Mouse (Mus musculus) kidney, embryonic 15.5 days (tissue): ENCODE measurements around the gene B4galt5. TPM values are rescaled to one million over a fixed set of nuclear protein-coding genes. Genes with fewer than 3 reads are reported as not detected.

Experiments used
- ATAC-seq: fragments of 200-750 bp; cut with Nextera tagmentation; replicated peaks from 2 replicates; pipeline ENCODE4 v1.8.0; 2017; ENCODE audit warnings: moderate TSS enrichment; ENCODE audit not compliant: low FRiP score
- H3K27ac ChIP-seq: fragments of 300-500 bp; sonication (generic); 2 replicates; pipeline ENCODE4 v1.5.1; 2015; ENCODE audit warnings: mild to moderate bottlenecking, inconsistent platforms
- H3K27me3 ChIP-seq: fragments of 300-500 bp; sonication (generic); 2 replicates; pipeline ENCODE4 v1.6.1; 2015; ENCODE audit warnings: inconsistent platforms
- H3K36me3 ChIP-seq: fragments of 300-500 bp; sonication (generic); 2 replicates; pipeline ENCODE4 v1.6.1; 2015; ENCODE audit warnings: inconsistent platforms
- H3K4me1 ChIP-seq: fragments of 300-500 bp; sonication (generic); 2 replicates; pipeline ENCODE4 v1.6.1; 2015; ENCODE audit warnings: inconsistent platforms
- H3K4me2 ChIP-seq: fragments of 300-500 bp; sonication (generic); 2 replicates; pipeline ENCODE4 v1.6.1; 2015; ENCODE audit warnings: moderate library complexity, mild to moderate bottlenecking, inconsistent platforms
- H3K4me3 ChIP-seq: fragments of 300-500 bp; sonication (generic); replicated peaks from 2 replicates; pipeline ENCODE4 v1.5.1; 2015; ENCODE audit warnings: mild to moderate bottlenecking, inconsistent platforms
- H3K9ac ChIP-seq: fragments of 300-500 bp; sonication (generic); 2 replicates; pipeline ENCODE4 v1.6.1; 2015; ENCODE audit warnings: mild to moderate bottlenecking, inconsistent platforms
- H3K9me3 ChIP-seq: fragments of 300-500 bp; sonication (generic); replicated peaks from 2 replicates; pipeline ENCODE4 v1.6.1; 2016; ENCODE audit warnings: inconsistent platforms
- WGBS: fragments of 180-500 bp; shearing (Covaris S2); methylation state at CpG from one replicate; pipeline ENCODE4 v1.1.7; 2015; ENCODE audit warnings: mixed read lengths; 5-methylcytosine and 5-hydroxymethylcytosine counted together
- polyA plus RNA-seq: library from polyadenylated mRNA; unstranded; fragments of >200 nt; fragmentation: Nextera tagmentation; extraction: Ambion mirVana; gene quantifications from 2 replicates; pipeline ENCODE4 v1.2.1, GENCODE M21; 2015

The B4galt5 gene
- polyA plus RNA-seq, 1 experiment from 2014 or later = 9.6 TPM

DNA sequence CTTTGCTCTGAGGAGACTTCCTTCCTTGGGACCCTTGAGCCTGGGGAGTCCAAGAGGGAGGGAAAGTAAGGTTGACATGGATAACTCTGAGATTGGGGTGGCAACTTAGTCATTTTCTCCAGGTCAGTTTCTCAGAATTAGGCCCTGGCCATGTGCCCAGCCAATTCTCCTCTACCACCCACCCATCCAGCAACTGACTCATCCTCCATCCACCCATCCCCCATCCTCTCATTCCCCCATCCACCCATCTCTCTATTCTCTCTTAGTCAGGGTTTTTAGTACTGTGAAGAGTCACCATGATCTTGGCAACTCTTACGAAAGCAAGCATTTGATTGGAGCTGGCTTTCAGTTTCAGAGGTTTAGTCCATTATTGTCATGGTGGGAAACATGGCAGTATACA lies 80.3 kb downstream of the B4galt5 start:
- H3K9ac ChIP-seq = no peak overlapping the region
- H3K9me3 ChIP-seq = no peaks in the 10 kb centered on the region
- H3K4me3 ChIP-seq = no peak overlapping the region
- 91% methylated on average over 1 of the region's 1 CpGs for WGBS
- H3K27me3 ChIP-seq = no peaks in the 10 kb centered on the region
- H3K27ac ChIP-seq = no peak overlapping the region
- ATAC-seq = no peak
- no peaks in the 10 kb centered on the region for H3K4me1 ChIP-seq
- H3K4me2 ChIP-seq = no peak overlapping the region
- H3K36me3 ChIP-seq = no peaks in the 10 kb centered on the region

DNA sequence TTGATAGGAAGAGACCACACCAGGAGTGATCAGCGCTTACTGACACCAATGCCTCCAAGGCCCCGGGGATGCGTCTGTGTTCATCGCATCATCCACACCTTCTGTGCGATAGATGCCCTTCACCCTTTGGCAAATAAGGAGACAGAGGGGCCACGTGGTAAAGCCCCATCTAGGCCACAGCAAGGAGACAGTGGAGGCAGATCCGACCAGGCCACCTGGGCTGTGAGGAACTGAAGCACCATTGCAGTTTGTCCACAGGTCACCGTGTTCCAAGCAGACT lies 80.6 kb downstream of the B4galt5 start:
- no peak overlapping the region for H3K4me3 ChIP-seq
- no peak overlapping the region for H3K4me2 ChIP-seq
- H3K9me3 ChIP-seq = no peaks in the 10 kb centered on the region
- 91% methylated on average over 8 of the region's 8 CpGs for WGBS
- no peaks in the 10 kb centered on the region for H3K4me1 ChIP-seq
- H3K36me3 ChIP-seq = no peaks in the 10 kb centered on the region
- H3K27me3 ChIP-seq = no peaks in the 10 kb centered on the region
- no peak overlapping the region for H3K9ac ChIP-seq
- H3K27ac ChIP-seq = no peak overlapping the region
- no peak for ATAC-seq

DNA sequence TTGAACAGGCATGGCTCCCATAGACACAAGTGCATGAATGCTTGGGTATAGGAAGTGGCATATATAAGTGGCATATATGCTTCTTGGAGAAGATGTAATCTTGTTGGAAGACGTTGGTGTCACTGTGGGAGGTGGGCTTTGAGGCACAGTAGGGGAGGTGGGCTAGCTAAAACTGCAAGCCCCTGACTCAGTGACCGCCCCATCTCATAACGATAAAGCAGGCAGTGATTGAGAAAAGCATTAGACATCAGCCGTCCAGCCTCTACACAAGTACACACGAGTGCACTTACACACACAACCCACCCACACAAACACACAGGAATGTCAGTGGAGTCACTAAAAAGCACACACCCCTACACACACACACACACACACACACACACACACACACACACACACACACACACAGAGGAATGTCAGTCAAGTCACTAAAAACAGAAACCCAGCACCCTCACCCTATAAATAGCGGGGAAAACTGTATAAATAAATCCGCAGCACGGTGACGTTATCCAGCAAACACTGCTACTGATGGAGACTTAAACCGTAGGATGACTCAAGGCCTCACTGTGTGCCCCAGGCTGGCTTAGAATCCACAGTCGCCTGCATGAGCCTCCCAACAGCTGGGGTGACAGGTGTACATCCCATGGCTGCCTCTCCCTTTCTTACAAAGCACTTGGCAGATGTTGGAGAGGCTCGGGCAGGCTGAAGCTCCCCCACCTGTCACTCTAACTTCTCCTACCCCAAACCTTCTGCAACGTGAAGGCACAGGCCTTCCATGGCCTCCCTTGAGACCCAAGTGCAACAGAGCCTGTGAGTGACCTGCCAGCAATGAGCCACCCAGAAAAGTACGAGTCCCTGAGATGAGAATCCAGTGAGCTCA lies 81.2 kb downstream of the B4galt5 start:
- no peak for ATAC-seq
- H3K4me2 ChIP-seq = no peak overlapping the region
- H3K27ac ChIP-seq = no peak overlapping the region
- H3K9me3 ChIP-seq = no peaks in the 10 kb centered on the region
- no peak overlapping the region for H3K4me3 ChIP-seq
- WGBS = 79% methylated on average over 14 of the region's 14 CpGs
- H3K4me1 ChIP-seq = no peaks in the 10 kb centered on the region
- H3K36me3 ChIP-seq = no peaks in the 10 kb centered on the region
- no peaks in the 10 kb centered on the region for H3K27me3 ChIP-seq
- no peak overlapping the region for H3K9ac ChIP-seq

DNA sequence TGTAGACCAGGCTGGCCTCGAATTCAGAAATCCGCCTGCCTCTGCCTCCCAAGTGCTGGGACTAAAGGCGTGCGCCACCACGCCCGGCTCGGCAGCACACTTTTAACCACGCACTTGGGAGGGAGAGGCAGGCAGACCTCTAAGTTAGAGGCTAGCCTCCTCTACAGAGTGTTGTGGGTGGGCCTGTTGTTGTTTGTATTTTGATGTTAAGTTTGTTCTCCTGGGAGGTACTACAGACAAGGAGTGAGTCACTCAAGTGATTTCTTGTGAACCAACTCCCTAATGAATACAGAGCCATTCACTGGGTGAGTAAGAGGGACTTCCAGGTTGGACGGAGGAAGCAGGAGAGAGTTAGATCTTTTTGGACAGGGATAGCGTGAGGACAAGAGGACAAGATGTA lies 82.8 kb downstream of the B4galt5 start:
- Histone ChIP-seq H3K4me2 (no peak overlapping the region), H3K27ac (no peak overlapping the region), H3K9me3 (no peaks in the 10 kb centered on the region), H3K4me3 (no peak overlapping the region), H3K27me3 (no peaks in the 10 kb centered on the region), H3K4me1 (0 out of 2 replicates have a peak, but pooled peaks cover 4% of the 10 kb centered on the region), H3K9ac (no peak overlapping the region), H3K36me3 (no peaks in the 10 kb centered on the region)
- no peak for ATAC-seq
- 95% methylated on average over 10 of the region's 10 CpGs for WGBS

DNA sequence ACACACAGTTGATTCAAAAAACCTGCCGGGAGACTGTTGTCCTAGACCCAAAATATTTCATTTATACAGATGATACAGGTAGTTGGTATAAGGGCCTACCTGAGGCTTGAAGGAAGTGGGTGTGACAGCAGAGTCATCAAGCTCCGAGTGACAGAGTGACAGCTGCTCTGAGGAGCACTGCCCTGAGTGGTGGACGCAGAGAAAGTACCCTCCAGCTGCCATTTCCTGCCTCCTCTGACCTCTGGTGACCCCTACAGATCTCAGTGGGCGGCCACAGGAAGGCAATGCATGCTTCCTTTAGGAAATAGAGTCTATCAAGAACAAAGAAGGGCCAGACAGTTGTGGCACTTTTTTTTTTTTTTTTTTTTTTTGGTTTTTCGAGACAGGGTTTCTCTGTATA lies 83.2 kb downstream of the B4galt5 start:
- no peaks in the 10 kb centered on the region for H3K27me3 ChIP-seq
- H3K27ac ChIP-seq = no peak overlapping the region
- no peak for ATAC-seq
- no peaks in the 10 kb centered on the region for H3K36me3 ChIP-seq
- H3K4me1 ChIP-seq = 0 out of 2 replicates have a peak, but pooled peaks cover 7% of the 10 kb centered on the region
- no peak overlapping the region for H3K4me3 ChIP-seq
- no peak overlapping the region for H3K4me2 ChIP-seq
- H3K9ac ChIP-seq = no peak overlapping the region
- 52% methylated on average over 4 of the region's 5 CpGs for WGBS
- H3K9me3 ChIP-seq = no peaks in the 10 kb centered on the region

DNA sequence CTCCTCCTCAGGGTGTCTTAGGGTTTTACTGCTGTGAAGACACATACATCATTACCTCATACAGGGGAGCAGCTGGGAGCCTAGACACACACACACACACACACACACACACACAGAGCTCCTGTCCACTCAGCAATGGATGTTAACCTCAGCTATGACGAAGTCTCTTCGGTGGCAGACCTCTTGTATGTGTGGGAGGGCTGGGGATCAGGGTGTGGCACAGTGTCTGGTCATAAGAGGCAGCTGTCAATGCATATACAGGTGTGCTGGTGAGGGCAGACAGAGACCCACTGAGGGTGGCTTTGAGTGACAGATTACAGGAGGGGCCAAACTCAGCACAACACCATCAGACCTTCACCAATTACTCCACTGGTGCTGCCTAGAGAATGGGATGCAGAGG lies 84.0 kb downstream of the B4galt5 start:
- Histone ChIP-seq H3K36me3 (no peaks in the 10 kb centered on the region), H3K4me1 (0 out of 2 replicates have a peak, but pooled peaks cover 7% of the 10 kb centered on the region), H3K9me3 (no peaks in the 10 kb centered on the region), H3K27ac (no peak overlapping the region), H3K9ac (no peak overlapping the region), H3K4me3 (no peak overlapping the region), H3K27me3 (no peaks in the 10 kb centered on the region), H3K4me2 (no peak overlapping the region)
- 90% methylated on average over 2 of the region's 2 CpGs for WGBS
- ATAC-seq = no peak

DNA sequence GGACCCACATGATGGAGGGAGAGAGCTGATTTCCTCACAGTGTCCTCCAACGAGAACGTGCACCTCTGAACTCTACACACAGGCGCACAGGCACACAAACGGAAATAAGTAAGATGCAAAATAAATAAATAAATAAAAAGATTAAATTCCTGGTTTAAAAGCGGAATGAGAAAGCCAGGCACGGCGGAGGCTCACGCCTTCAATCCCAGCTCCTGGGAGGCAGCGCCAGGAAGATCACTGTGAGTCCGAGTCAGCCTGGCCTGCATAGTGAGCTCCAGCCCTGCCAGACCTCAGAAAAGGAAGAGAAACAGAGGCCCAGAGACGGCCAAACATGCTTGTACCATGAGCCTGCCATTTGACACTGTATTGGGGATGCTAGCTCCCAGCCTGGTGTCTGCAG lies 85.1 kb downstream of the B4galt5 start:
- H3K9me3 ChIP-seq = no peaks in the 10 kb centered on the region
- 0 out of 2 replicates have a peak, but pooled peaks cover 7% of the 10 kb centered on the region for H3K4me1 ChIP-seq
- WGBS = 87% methylated on average over 11 of the region's 11 CpGs
- no peak overlapping the region for H3K27ac ChIP-seq
- H3K4me2 ChIP-seq = no peak overlapping the region
- no peak overlapping the region for H3K4me3 ChIP-seq
- H3K9ac ChIP-seq = no peak overlapping the region
- no peak for ATAC-seq
- H3K36me3 ChIP-seq = no peaks in the 10 kb centered on the region
- H3K27me3 ChIP-seq = no peaks in the 10 kb centered on the region

DNA sequence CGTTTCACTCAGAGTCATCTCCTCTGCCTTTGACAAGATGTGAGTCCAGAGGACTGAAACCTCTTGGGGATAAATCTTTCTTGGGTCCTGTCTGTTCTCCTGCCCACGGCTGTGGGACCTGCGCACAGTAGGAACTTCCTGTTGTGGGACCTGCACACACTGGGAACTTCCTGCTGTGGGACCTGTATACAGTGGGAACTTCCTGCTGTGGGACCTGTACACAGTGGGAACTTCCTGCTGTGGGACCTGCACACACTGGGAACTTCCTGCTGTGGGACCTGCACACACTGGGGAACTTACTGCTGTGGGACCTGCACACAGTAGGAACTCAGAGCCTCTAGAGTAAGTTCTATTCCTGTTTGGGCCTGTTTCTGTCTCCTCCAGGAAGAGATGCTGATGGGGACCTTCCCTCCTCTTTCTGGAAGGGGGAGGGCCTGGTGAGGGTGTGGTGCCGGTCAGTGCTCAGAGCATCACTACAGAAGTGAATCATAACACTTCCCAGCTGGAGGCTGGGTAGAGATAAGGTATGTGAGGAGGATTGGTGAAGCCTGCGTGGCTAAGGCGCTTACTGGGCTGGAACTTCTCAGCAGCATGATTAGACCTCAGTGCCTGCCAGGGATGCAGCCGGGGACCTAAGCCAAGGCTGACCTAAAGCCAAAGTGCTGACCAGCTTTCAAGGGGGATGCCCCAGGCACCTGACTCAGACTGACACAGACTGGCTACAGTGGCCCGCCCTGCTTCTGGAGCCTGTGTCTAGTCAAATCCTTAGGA lies 85.8 kb downstream of the B4galt5 start:
- no peaks in the 10 kb centered on the region for H3K36me3 ChIP-seq
- no peak overlapping the region for H3K9ac ChIP-seq
- H3K4me1 ChIP-seq = 0 out of 2 replicates have a peak, but pooled peaks cover 7% of the 10 kb centered on the region
- H3K4me2 ChIP-seq = no peak overlapping the region
- no peaks in the 10 kb centered on the region for H3K9me3 ChIP-seq
- H3K27me3 ChIP-seq = no peaks in the 10 kb centered on the region
- no peak for ATAC-seq
- H3K4me3 ChIP-seq = no peak overlapping the region
- 82% methylated on average over 8 of the region's 8 CpGs for WGBS
- no peak overlapping the region for H3K27ac ChIP-seq

DNA sequence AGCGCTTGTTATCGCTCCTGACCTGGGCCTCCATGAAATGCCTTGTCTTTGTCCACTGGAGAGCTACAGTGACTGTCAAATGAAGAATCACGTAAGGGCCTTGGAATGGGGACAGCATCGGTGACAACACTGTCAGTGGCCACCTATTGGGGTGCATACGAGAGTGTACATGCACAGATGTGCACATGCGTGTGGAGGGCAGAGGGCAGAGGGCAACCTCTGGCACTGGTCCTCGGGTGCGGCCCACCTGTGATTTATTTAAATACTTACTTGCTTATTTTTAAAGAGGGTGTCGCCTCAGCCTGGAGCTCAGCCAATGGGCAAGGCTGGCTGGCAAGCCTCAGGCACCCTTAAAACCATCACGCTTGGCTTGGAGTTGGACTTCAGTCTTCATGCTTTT lies 86.5 kb downstream of the B4galt5 start:
- Histone ChIP-seq H3K9me3 (no peaks in the 10 kb centered on the region), H3K27me3 (no peaks in the 10 kb centered on the region), H3K9ac (no peak overlapping the region), H3K4me3 (no peak overlapping the region), H3K4me1 (0 out of 2 replicates have a peak, but pooled peaks cover 7% of the 10 kb centered on the region), H3K36me3 (no peaks in the 10 kb centered on the region), H3K4me2 (no peak overlapping the region), H3K27ac (no peak overlapping the region)
- 87% methylated on average over 10 of the region's 10 CpGs for WGBS
- ATAC-seq = no peak

DNA sequence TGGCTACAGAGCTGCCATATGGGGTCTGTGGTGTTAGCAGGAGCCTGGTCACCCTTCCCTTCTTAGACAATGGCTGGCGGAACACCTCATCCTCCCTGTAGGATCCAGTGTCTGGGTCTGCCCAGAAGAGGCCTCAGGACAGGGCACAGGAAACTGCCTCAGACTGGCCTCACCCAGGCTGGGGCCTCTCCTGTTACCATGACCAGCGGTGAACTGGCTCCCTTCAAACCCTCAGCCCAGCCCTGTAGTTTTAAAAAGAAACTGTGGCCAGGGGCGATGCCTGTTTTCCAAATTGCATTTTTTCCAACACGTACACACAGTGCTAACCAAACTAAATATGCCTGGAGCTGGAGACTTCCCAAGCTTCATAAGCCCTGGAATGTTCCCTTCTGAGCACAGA lies 87.9 kb downstream of the B4galt5 start:
- 0 out of 2 replicates have a peak, but pooled peaks cover 7% of the 10 kb centered on the region for H3K4me1 ChIP-seq
- H3K36me3 ChIP-seq = no peaks in the 10 kb centered on the region
- H3K27me3 ChIP-seq = no peaks in the 10 kb centered on the region
- H3K9ac ChIP-seq = no peak overlapping the region
- no peak overlapping the region for H3K4me2 ChIP-seq
- no peaks in the 10 kb centered on the region for H3K9me3 ChIP-seq
- H3K27ac ChIP-seq = no peak overlapping the region
- no peak overlapping the region for H3K4me3 ChIP-seq
- 0 out of 2 replicates have a peak, but pooled peaks have one; percentile 29 for ATAC-seq
- 65% methylated on average over 4 of the region's 4 CpGs for WGBS

DNA sequence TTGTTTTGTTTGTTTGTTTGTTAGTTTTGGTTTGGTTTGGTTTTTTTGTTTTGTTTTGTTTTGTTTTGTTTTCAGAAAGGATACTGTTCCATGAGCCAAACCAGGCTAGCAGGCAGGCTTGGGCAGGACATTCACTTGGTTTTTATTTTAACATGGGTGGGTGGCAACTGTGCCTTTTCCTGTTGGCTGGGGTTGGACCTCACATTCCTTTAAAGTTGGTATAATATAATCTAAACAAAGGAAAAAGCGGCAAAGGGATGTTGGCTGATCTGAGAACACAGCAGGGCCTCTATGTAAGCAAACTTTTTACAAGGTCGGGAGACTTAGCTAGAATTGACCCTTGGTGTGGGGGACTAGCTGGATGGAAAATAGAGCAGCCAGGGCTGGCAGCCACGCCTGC lies 91.2 kb downstream of the B4galt5 start:
- WGBS = 33% methylated on average over 3 of the region's 3 CpGs
- H3K4me1 ChIP-seq = peaks cover 18% of the 10 kb centered on the region
- H3K27ac ChIP-seq = no peak overlapping the region
- no peak overlapping the region for H3K4me2 ChIP-seq
- ATAC-seq = no peak
- no peaks in the 10 kb centered on the region for H3K27me3 ChIP-seq
- no peak overlapping the region for H3K9ac ChIP-seq
- H3K4me3 ChIP-seq = no peak overlapping the region
- H3K36me3 ChIP-seq = no peaks in the 10 kb centered on the region
- H3K9me3 ChIP-seq = no peaks in the 10 kb centered on the region

DNA sequence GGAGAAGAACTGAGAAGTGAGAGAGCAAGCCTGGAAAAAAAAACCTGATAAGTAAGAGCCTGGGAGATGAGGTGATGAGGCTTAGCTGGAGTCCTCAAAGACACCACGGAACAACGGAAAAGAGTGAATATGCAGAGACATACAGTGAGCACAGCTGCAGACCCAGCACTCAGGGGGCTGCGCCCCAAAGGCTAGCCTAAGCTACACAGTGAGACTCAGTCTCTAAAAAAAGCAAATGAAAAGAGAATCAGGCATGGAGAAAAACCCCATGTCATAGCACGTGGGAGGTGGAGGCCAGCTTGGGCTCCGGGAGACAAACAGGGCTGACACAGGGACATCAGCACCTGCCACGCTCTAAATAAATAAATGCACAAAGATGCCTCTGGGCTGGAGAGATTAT lies 94.2 kb downstream of the B4galt5 start:
- H3K27ac ChIP-seq = no peak overlapping the region
- H3K4me2 ChIP-seq = no peak overlapping the region
- no peak overlapping the region for H3K9ac ChIP-seq
- H3K36me3 ChIP-seq = no peaks in the 10 kb centered on the region
- 73% methylated on average over 6 of the region's 6 CpGs for WGBS
- no peaks in the 10 kb centered on the region for H3K9me3 ChIP-seq
- no peak for ATAC-seq
- peaks cover 38% of the 10 kb centered on the region for H3K4me1 ChIP-seq
- no peaks in the 10 kb centered on the region for H3K27me3 ChIP-seq
- H3K4me3 ChIP-seq = no peak overlapping the region
